Mouse (Mus musculus): ENCODE results near the gene Gm11639.

Gene Gm11639

GRCm38 (mm10) chr11:104685548-104685947, at the start of gene Gm11639:
Gene Gm11639, plus strand, starts transcription at chr11:104685707.
- DNase-seq (ENCODE audit: low spot score in 2 of 2), result no peak

- no peak for DNase-seq (ENCODE audit: low spot score in 2 of 2)
These were observed 48.5 kb upstream of the Gm11639 start for GRCm38 (mm10) chr11:104637010-104637409.

DNA sequence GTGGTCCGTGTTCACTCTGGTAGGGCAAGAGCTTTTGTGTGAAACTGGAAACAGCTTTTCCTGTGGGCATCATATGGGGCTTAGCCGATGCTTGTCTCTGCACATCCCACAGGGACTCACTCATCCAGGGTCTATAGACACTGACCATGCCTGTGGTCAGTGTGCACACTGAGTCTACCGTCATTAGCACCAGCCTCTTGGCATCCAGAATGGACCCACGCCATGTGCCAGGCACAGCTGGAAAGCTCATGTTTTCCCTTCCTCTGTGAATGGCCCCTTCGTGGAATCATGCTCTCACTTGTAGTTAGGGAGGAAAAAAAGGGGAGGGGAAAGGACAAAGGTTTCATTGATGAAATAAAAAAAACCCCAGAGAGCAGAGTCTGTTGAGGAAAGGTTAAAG, 47.5 kb upstream of the Gm11639 start:
- no peak for DNase-seq (ENCODE audit: low spot score in 2 of 2)

DNA sequence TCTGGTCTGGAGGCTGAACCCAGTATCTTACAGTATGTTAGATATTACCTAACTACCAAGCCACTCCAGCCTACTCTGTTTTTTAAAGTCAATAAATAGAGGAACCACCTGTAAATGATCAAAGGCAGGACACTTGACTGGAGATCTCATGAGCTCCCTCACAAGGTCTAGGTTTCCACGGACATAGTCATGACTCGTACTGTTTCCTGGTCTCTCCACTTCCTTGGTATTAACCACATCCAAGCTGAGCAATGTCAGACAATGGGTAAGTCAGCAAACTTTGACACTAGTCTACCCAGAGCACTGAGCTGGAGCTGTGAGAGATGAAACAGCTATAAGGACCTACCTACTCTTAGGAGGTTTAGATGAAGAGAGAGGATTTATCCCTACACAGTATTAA, 46.6 kb upstream of the Gm11639 start:
- no peak for DNase-seq (ENCODE audit: low spot score in 2 of 2)

DNA sequence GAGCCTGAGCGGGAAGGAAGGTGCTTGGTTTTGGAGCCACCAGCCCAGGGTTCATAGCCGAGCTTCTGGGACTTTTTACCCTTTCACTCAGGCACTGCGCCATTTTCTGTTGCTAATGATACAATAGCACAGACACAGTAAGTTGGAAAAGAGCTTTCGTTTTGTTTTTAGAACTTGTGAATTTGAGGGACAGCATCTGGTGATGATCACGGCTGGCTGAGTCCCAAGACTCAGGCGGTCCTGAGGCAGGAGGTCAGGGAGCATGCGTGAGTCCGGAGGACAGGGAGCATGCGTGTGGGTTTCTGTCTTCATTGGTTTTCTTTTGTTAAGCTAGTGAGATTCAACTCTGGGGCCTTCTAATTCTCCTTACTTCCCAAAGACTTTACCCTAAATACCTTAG, 45.9 kb upstream of the Gm11639 start:
- no peak for DNase-seq (ENCODE audit: low spot score in 2 of 2)

DNA sequence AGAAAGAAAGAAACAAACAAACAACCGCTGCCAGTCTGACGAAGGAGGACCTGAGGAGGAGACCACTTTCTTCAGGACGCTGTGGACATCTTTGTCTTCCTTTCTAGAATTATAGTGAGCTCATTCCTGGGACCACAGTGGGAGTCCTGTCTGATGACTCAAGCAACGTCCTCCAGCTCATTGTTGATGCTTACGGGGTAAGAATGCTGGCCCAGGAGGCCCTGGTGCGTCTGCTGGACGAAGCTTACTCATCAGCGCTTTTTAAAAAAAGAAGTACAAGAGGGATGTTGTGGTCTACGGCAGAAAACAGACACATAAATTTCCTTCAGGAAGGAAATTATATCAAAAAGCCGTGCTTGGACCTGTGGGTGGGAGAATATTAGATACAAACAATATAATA, 44.6 kb upstream of the Gm11639 start:
- DNase-seq (ENCODE audit: low spot score in 2 of 2), result no peak

DNA sequence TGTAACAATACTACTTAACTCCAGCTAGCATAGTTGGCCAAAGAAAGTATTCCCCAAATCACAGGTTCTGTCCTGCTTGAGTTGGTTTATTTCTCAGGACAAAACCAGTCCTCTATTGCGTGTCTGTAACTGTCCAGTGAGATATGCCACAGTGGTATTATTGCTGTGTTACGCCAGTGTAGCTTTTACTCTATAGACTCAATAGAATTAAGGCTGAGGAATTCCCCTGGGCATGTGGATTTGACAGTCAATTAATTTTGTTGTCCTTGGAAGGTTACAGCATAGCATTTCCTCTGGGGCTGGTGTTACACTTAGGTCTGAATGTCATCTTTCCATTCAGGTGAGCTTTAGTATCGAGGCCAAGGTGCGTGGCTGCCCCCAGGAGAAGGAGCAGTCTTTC, 42.3 kb upstream of the Gm11639 start:
- DNase-seq (ENCODE audit: low spot score in 2 of 2), result no peak

GRCm38 (mm10) chr11:104645402-104645801, 40.1 kb upstream of the Gm11639 start:
- no peak for DNase-seq (ENCODE audit: low spot score in 2 of 2)

DNA sequence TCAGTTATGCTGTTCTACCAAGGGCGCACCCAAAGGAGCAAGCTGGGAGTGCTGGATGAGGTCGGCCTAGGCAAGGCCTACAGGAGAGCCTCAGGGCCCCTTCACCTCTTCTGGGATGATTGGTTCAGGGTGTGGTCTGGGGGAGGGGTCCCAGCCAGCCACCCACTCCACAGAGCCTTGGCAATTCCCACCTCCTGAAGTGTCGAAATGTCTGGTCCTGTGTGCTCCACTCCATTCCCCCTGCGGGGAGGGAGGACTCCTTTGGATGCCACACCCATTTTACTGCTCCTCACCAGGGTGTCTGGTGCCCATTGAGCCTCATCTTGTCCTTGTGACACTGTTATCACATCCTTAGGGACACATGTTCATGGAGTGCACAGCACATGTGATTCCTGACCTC, 39.3 kb upstream of the Gm11639 start:
- no peak for DNase-seq (ENCODE audit: low spot score in 2 of 2)

GRCm38 (mm10) chr11:104646611-104647010, 38.9 kb upstream of the Gm11639 start:
- no peak for DNase-seq (ENCODE audit: low spot score in 2 of 2)

- no peak for DNase-seq (ENCODE audit: low spot score in 2 of 2)
These were observed 38.2 kb upstream of the Gm11639 start for GRCm38 (mm10) chr11:104647188-104647867.

GRCm38 (mm10) chr11:104648571-104648970, 36.9 kb upstream of the Gm11639 start:
- no peak for DNase-seq (ENCODE audit: low spot score in 2 of 2)

DNA sequence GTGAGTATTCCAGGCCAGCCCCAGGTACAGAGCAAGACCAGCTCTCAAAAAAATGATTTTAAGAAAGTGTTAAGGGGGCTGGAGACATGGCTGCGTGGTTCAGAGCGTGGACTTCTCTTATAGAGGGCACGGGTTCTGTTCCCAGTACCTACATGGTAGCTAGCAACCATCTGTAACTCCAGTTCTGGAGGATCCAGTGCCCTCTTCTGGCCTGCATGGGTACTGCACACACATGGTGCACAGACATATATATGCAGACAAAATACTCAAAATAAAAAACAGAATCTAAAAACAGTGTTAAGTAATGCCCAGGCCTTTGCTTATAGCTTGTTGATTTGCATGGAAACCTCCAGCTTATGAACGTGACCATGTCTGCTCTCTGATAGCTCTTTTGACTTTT, 24.9 kb upstream of the Gm11639 start:
- DNase-seq (ENCODE audit: low spot score in 2 of 2), result no peak

DNA sequence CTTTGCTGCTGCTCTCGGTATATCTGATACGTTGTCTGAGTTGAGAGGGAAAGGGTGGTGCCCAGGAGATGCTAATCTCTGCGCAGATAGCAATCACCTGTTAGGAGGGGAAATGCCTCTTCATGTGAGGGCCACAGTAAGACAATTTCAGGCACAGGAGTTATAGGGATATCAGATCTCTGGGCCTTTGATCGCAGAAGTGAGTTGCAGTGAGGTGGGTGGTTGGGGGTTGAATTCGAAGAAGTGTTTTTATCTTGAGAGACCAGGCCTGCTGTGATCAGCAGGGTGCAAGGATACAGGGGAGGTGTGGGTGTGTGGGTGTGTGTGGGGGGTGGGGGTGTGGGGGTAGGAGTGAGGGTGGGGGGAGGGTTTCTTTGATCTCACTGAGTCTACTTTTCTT, 24.4 kb upstream of the Gm11639 start:
- no peak for DNase-seq (ENCODE audit: low spot score in 2 of 2)

- DNase-seq (ENCODE audit: low spot score in 2 of 2), result peak in 1 of 2 experiments; percentile 43
These were observed 23.8 kb upstream of the Gm11639 start for GRCm38 (mm10) chr11:104661531-104662205.

- no peak for DNase-seq (ENCODE audit: low spot score in 2 of 2)
These were observed 22.9 kb upstream of the Gm11639 start for GRCm38 (mm10) chr11:104662573-104662972.

GRCm38 (mm10) chr11:104663241-104663877, 22.1 kb upstream of the Gm11639 start:
- no peak for DNase-seq (ENCODE audit: low spot score in 2 of 2)

DNA sequence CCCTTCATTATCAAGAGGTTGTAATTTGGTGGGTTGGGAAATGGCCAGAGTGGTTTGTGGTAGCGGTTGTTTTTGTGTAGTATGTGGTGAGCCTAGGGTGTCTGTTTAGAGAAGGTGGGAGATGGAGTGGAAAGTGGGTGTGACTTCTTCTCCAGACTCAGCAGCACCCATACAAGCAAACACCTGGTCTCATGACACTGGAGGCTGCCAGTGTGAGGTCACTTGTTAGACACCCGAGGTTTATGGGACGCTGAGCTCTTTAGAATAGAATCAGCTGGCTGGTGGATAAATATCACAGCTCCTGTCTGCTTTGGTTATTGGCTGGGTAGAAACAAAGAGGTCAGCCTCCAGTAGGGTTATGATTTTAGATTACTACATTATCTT, 21.6 kb upstream of the Gm11639 start:
- DNase-seq (ENCODE audit: low spot score in 2 of 2), result no peak

DNA sequence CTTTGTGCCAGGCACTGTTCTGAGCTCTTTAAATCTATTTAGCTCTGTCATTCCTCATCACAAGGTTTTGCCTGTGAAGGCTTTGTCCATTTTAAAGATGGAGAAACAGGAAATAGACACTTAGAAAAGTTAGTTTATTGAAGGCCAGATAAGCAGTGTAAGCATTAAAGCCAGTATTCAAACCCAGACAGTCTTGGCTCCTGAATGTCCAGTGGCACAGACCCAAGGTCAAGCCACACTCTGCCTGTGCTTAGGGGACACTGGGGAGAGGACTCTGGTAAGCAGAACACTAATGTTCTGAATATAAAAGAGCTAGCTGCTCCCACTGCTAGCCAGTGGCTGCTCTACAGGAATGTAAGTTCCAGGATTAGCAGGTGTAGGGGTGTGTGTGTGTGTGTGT, 21.1 kb upstream of the Gm11639 start:
- no peak for DNase-seq (ENCODE audit: low spot score in 2 of 2)

GRCm38 (mm10) chr11:104667399-104667798, 18.1 kb upstream of the Gm11639 start:
- no peak for DNase-seq (ENCODE audit: low spot score in 2 of 2)

- no peak for DNase-seq (ENCODE audit: low spot score in 2 of 2)
These were observed 12.1 kb upstream of the Gm11639 start for GRCm38 (mm10) chr11:104673412-104673811.

DNA sequence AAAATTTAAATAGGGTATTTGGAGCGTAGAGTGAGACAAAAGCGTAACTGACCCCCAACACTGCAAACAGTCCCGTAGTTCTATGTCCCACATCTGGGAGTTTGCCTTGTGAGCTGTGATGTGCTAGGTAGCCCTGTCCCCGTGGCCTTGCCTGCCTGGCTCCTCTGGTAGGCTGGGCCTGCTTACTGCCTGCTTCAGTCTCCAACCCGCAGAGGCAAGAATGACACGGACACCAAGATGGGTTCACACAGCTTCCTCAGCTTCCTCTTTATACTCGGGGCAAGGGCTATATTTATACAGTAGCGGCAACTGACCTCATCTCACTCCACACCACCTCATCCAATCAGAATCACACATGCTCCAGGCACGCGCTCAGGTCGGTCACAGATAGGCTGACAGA, 10.7 kb upstream of the Gm11639 start:
- DNase-seq (ENCODE audit: low spot score in 2 of 2), result no peak

DNA sequence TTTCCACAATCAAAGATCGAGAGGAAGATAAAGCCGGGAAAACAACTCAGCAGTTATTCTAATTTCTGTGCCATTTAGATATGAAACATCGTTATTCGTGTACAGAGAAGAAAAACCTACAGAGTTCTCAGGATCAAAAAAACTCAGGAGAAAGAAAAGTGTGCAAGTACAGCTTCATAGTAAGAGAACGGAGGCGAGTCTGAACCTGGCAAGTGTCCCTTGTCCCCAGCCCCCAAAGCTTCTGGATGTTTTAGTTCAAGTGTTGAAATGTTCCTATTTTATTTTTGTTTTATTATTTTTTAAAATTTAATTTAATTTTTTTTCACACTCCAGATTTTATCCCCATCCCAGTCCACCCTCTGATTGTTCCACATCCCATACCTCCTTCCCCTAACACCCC, 7.7 kb downstream of the Gm11639 start:
- DNase-seq (ENCODE audit: low spot score in 2 of 2), result no peak
